Mouse (Mus musculus): ENCODE measurements at regions not wholly inside any gene's neighbourhood (a gene's known extent, or its start where the extent isn't known, plus 50 kb on each side); places are given as distances from the start of the nearest gene placed in this dataset.

DNA sequence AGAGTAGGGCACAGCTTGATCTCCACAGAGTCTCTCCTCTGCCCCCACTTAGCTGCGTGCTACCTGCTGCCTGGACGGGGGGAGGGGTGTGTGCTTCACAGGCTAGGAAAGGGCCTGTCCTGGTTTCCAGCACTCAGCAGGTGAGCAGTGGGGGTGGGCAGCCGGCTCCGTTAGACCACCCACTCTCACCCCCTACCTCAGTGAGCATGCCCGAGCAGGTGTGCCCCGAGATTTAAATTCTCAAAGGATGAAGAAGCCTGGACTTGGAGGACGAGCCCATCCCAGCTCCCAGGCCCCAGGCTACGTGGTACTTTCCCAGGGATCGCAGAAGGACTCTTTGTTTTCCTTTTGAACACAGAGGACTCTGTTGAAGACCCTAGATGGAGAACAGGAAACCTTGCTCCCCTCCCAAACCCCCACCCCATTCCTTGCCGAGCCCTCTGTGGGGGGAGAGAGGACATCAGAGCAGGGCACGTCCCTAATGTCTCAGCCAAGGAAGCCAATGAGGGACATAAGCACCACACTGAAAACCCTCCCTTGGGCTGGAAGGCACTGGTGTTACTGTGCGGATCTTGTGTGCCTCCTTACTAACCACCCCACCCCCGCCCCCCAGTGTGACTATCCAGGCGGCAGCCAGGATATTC, 161.5 kb downstream of the Rpl14 start:
- TF ChIP-seq POLR2AphosphoS2 (IDR thresholded peaks at IDR 0.05; ENCODE audit: insufficient read length, low read depth), result no peak
- TF ChIP-seq POLR2A (IDR thresholded peaks at IDR 0.05; ENCODE audit: insufficient read length, low read depth), result no peak
- no peak for TF ChIP-seq USF1 (IDR thresholded peaks at IDR 0.05; ENCODE audit: low read depth)
- TF ChIP-seq MAX (IDR thresholded peaks at IDR 0.05; ENCODE audit: low read depth), result no peak
- no peak for TF ChIP-seq CEBPB (IDR thresholded peaks at IDR 0.05; ENCODE audit: insufficient read depth, poor library complexity, severe bottlenecking)
- TF ChIP-seq E2F4 (IDR thresholded peaks at IDR 0.05; ENCODE audit: insufficient read depth), result no peak
